Comparison of ENCODE assay signal across 27 mouse cellular contexts in the genomic region with DNA sequence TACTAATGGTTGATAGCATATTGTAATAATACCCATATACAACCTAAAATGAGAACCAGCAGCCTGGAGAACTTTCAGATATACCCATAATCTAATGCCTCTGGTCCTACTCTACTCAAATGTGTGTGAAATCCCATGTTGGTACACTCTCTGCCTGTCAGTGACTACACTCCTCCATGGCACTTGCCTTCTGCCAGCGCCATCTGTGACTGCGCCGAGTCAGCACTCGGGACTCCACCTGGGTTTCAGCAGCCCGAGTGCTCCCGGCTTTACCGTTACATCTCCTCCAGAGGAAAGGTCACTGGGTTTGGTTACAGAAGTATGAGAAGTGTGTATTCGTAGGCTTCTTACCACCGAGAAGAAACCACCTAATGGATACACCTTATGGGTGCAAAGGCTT.
DNase-seq lines count a peak whose midpoint lies in the region; ATAC-seq and TF ChIP-seq lines count a peak whose summit lies in the region.
"Had no signal": no experiment of that assay in that cellular context is flagged by ENCODE, and none has a peak within 500 bp of the region (broad histone marks: within the 10 kb centered on the region; RNA-seq: fewer than 3 reads in every experiment).

No protein-coding gene starts in this region.

- ATAC-seq in frontal cortex, adult (ENCODE audit: low TSS enrichment): 0 out of 2 replicates have a peak, but pooled peaks have one; percentile 28
- no peak for ATAC-seq in limb, embryonic 15.5 days (ENCODE audit: insufficient number of reproducible peaks, low FRiP score, low TSS enrichment, low read depth)
- ATAC-seq: forebrain, embryonic 16.5 days; inflammation-experienced regulatory T-cells, adult 6 months had no signal

- no peak for DNase-seq in frontal cortex, postnatal 25 days (ENCODE audit: low spot score in 2 of 2)
- DNase-seq in layer of hippocampus, adult 18-20 months (ENCODE audit: low spot score in 2 of 2): peak; percentile 37 to 67
- DNase-seq in layer of hippocampus, adult 9-10 months (ENCODE audit: low spot score): no peak
- DNase-seq in Muller cell, postnatal 12 days (ENCODE audit: inconsistent ontology term): no peak
- DNase-seq: adrenal gland, adult 8-10 months; cerebellum, postnatal 14 days; gastrocnemius, postnatal 10 days; kidney, adult 11 months; kidney, postnatal 14 days; left cerebral cortex, postnatal 4 days; right cerebral cortex, adult 18-20 months; spleen, adult 18-20 months; thymus, postnatal 14 days had no signal

- no peaks in the 10 kb centered on the region for H3K36me3 ChIP-seq in ES-Bruce4 (ENCODE audit: control insufficient read depth, insufficient read depth, low read length, poor library complexity, severe bottlenecking)
- H3K36me3 ChIP-seq in limb, embryonic 15.5 days: no peaks in the 10 kb centered on the region
- H3K36me3 ChIP-seq: heart, embryonic 10.5 days; heart, embryonic 15.5 days; hindbrain, embryonic 13.5 days; lung, embryonic 15.5 days; neural tube, embryonic 12.5 days had no signal

- H3K4me1 ChIP-seq in ES-Bruce4 (ENCODE audit: control insufficient read depth, insufficient read depth, low read length): peaks cover 1% of the 10 kb centered on the region
- H3K4me1 ChIP-seq in limb, embryonic 15.5 days: peaks cover 17% of the 10 kb centered on the region

- H3K27me3 ChIP-seq in ES-Bruce4 (ENCODE audit: control insufficient read depth, insufficient read depth, low read length, poor library complexity, severe bottlenecking): no peaks in the 10 kb centered on the region
- no peaks in the 10 kb centered on the region for H3K27me3 ChIP-seq in limb, embryonic 15.5 days
- H3K27me3 ChIP-seq: heart, embryonic 15.5 days; hindbrain, embryonic 13.5 days; lung, embryonic 15.5 days; neural tube, embryonic 12.5 days had no signal

- no peak overlapping the region for H3K4me2 ChIP-seq in limb, embryonic 15.5 days
- H3K4me2 ChIP-seq: heart, embryonic 15.5 days; hindbrain, embryonic 13.5 days; liver, embryonic 11.5 days; lung, embryonic 15.5 days; midbrain, embryonic 11.5 days; neural tube, embryonic 12.5 days had no signal

- TF ChIP-seq EP300 in ES-Bruce4 (IDR thresholded peaks at IDR 0.05; ENCODE audit: insufficient read depth, low read depth, low read length): no peak

- H3K27ac ChIP-seq in ES-Bruce4 (ENCODE audit: insufficient read depth, low read length): peak overlapping the region; percentile 91
- H3K27ac ChIP-seq in limb, embryonic 15.5 days: 0 out of 2 replicates have a peak overlapping the region, but pooled peaks have one; percentile 27
- H3K27ac ChIP-seq: heart, embryonic 10.5 days; heart, embryonic 15.5 days; hindbrain, embryonic 13.5 days; lung, embryonic 15.5 days; neural tube, embryonic 12.5 days had no signal

- no peak for TF ChIP-seq POLR2A in ES-Bruce4 (IDR thresholded peaks at IDR 0.05; ENCODE audit: insufficient read depth, low read length)

- 88% methylated on average over 9 of the region's 9 CpGs for WGBS in limb, embryonic 15.5 days

- no peak overlapping the region for H3K9ac ChIP-seq in ES-Bruce4 (ENCODE audit: low read depth, poor library complexity, severe bottlenecking)
- H3K9ac ChIP-seq in limb, embryonic 15.5 days: no peak overlapping the region
- H3K9ac ChIP-seq: heart, embryonic 15.5 days; hindbrain, embryonic 13.5 days; lung, embryonic 15.5 days; neural tube, embryonic 12.5 days had no signal

- H3K4me3 ChIP-seq in ES-Bruce4 (ENCODE audit: low read depth, low read length): no peak overlapping the region
- no peak overlapping the region for H3K4me3 ChIP-seq in limb, embryonic 15.5 days
- H3K4me3 ChIP-seq: erythroblast, embryonic 14.5 days; heart, embryonic 10.5 days; heart, embryonic 15.5 days; hindbrain, embryonic 13.5 days; lung, embryonic 15.5 days; myocyte; neural tube, embryonic 12.5 days had no signal

- TF ChIP-seq CTCF in ES-Bruce4 (IDR thresholded peaks at IDR 0.05; ENCODE audit: low read depth, low read length): no peak

- H3K9me3 ChIP-seq in ES-Bruce4 (replicated peaks; ENCODE audit: control insufficient read depth, insufficient read depth, low read length, poor library complexity, severe bottlenecking): peaks cover 9% of the 10 kb centered on the region
- no peaks in the 10 kb centered on the region for H3K9me3 ChIP-seq in limb, embryonic 15.5 days
- H3K9me3 ChIP-seq: heart, embryonic 10.5 days; heart, embryonic 15.5 days; hindbrain, embryonic 13.5 days; lung, embryonic 15.5 days; neural tube, embryonic 12.5 days had no signal

Comparison
In these comparisons a context has a peak if more than half of its experiments do, and no peak if none do; other contexts are left out.
1. DNase-seq: peak in layer of hippocampus, adult 18-20 months (2 of 2); none in frontal cortex, postnatal 25 days (0 of 2), layer of hippocampus, adult 9-10 months (single experiment) and Muller cell, postnatal 12 days (single experiment).